Mouse (Mus musculus) CH12.LX (cell line): ENCODE results near the gene Evi5. TPM values are rescaled to one million over a fixed set of nuclear protein-coding genes. Genes with fewer than 3 reads are reported as not detected.

Experiments
- DNase-seq: peaks from one replicate; pipeline ENCODE4 v3.0.0-alpha.2; 2013; ENCODE audit errors: extremely low read depth
- H3K27ac ChIP-seq: 2 replicates; pipeline ENCODE4 v1.5.1; 2012; ENCODE audit warnings: low read depth, mild to moderate bottlenecking, control low read depth, moderate library complexity; ENCODE audit not compliant: insufficient read depth
- H3K27me3 ChIP-seq: replicated peaks from 2 replicates; pipeline ENCODE3; 2012; ENCODE audit warnings: inconsistent platforms
- H3K36me3 ChIP-seq, 2 experiments: replicated peaks in 1 of 2; 2 replicates each; pipeline versions ENCODE3 to v1.6.1; 2012; ENCODE audit warnings: inconsistent platforms in 1 of 2, low read length in 1 of 2, mild to moderate bottlenecking in 1 of 2, mixed read lengths in 1 of 2, moderate library complexity in 1 of 2; ENCODE audit not compliant: control insufficient read depth in 1 of 2, insufficient read depth in 1 of 2
- H3K4me1 ChIP-seq, 2 experiments: 2 replicates each; pipeline ENCODE4 v1.6.1; 2012; ENCODE audit warnings: inconsistent platforms in 1 of 2, moderate library complexity in 1 of 2; ENCODE audit not compliant: insufficient read depth in 2 of 2, control insufficient read depth in 1 of 2
- H3K4me2 ChIP-seq: 2 replicates; pipeline ENCODE4 v1.6.1; 2012; ENCODE audit warnings: low read depth, mild to moderate bottlenecking, control low read depth; ENCODE audit not compliant: poor library complexity, insufficient read depth, severe bottlenecking
- H3K4me3 ChIP-seq, 3 experiments: fragments of 150-350 bp in 1 of 3; sonication (generic) in 1 of 3; replicated peaks in 1 of 3; 2 replicates each; pipeline versions ENCODE3 to v1.5.1; 2011 to 2012; ENCODE audit warnings: low read depth in 2 of 3, low read length in 2 of 3, mild to moderate bottlenecking in 2 of 3, moderate library complexity in 2 of 3, control low read depth in 1 of 3, improper control_type of control experiment in 1 of 3, inconsistent platforms in 1 of 3, mixed read lengths in 1 of 3; ENCODE audit not compliant: poor library complexity in 1 of 3
- H3K79me2 ChIP-seq: replicated peaks from 2 replicates; pipeline ENCODE4 v1.6.1; 2012; ENCODE audit warnings: mild to moderate bottlenecking, moderate library complexity; ENCODE audit not compliant: control insufficient read depth, poor library complexity, insufficient read depth, severe bottlenecking; ENCODE audit errors: extremely low read depth
- H3K9ac ChIP-seq: 2 replicates; pipeline ENCODE4 v1.6.1; 2012; ENCODE audit warnings: low read depth, mild to moderate bottlenecking, control low read depth, moderate library complexity; ENCODE audit not compliant: insufficient read depth
- H3K9me3 ChIP-seq: replicated peaks from 2 replicates; pipeline ENCODE3; 2012; ENCODE audit warnings: low read length, inconsistent platforms, mixed read lengths
- BHLHE40 ChIP-seq: IDR thresholded peaks from 2 replicates; pipeline ENCODE4 v1.6.1; 2011; ENCODE audit warnings: mild to moderate bottlenecking, low read depth, low read length, improper control_type of control experiment
- CHD1 ChIP-seq: IDR thresholded peaks from 2 replicates; pipeline ENCODE4 v1.6.1; 2012; ENCODE audit warnings: low read depth, low read length, improper control_type of control experiment, inconsistent platforms
- E2F4 ChIP-seq: IDR thresholded peaks from 2 replicates; pipeline ENCODE4 v1.6.1; 2011; ENCODE audit warnings: low read depth, low read length, improper control_type of control experiment; ENCODE audit not compliant: insufficient replicate concordance
- ELF1 ChIP-seq: IDR thresholded peaks from 2 replicates; pipeline ENCODE4 v1.6.1; 2014; ENCODE audit warnings: low read depth, mild to moderate bottlenecking, inconsistent platforms, low read length, improper control_type of control experiment
- EP300 ChIP-seq: IDR thresholded peaks from 2 replicates; pipeline ENCODE4 v1.6.1; 2011; ENCODE audit warnings: low read length, improper control_type of control experiment
- ETS1 ChIP-seq: conservative IDR thresholded peaks from 2 replicates; pipeline ENCODE4 v1.6.1; 2012; ENCODE audit warnings: low read depth, mild to moderate bottlenecking, inconsistent platforms, low read length, improper control_type of control experiment, moderate library complexity
- IRF4 ChIP-seq: IDR thresholded peaks from 2 replicates; pipeline ENCODE4 v1.6.1; 2014; ENCODE audit warnings: low read depth, mild to moderate bottlenecking, inconsistent platforms, low read length, improper control_type of control experiment
- MAFK ChIP-seq: IDR thresholded peaks from 2 replicates; pipeline ENCODE4 v1.6.1; 2011; ENCODE audit warnings: low read length, improper control_type of control experiment; ENCODE audit not compliant: insufficient replicate concordance
- MAX ChIP-seq: IDR thresholded peaks from 2 replicates; pipeline ENCODE4 v1.6.1; 2011; ENCODE audit warnings: low read length, improper control_type of control experiment
- MAZ ChIP-seq: IDR thresholded peaks from 2 replicates; pipeline ENCODE4 v1.6.1; 2012; ENCODE audit warnings: low read depth, mild to moderate bottlenecking, inconsistent platforms, low read length, improper control_type of control experiment, moderate library complexity
- MYC ChIP-seq: IDR thresholded peaks from 2 replicates; pipeline ENCODE4 v1.6.1; 2011; ENCODE audit warnings: low read depth, mild to moderate bottlenecking, improper control_type of control experiment, low read length
- NRF1 ChIP-seq: IDR thresholded peaks from 2 replicates; pipeline ENCODE4 v1.6.1; 2014; ENCODE audit warnings: low read depth, mild to moderate bottlenecking, inconsistent platforms, low read length, improper control_type of control experiment, moderate library complexity
- RAD21 ChIP-seq: IDR thresholded peaks from 2 replicates; pipeline ENCODE4 v1.6.1; 2011; ENCODE audit warnings: low read depth, mild to moderate bottlenecking, low read length, improper control_type of control experiment, moderate library complexity
- SIN3A ChIP-seq: IDR thresholded peaks from 2 replicates; pipeline ENCODE4 v1.6.1; 2012; ENCODE audit warnings: low read length, improper control_type of control experiment, inconsistent platforms
- TCF12 ChIP-seq: IDR thresholded peaks from 2 replicates; pipeline ENCODE4 v1.6.1; 2014; ENCODE audit warnings: low read depth, mild to moderate bottlenecking, inconsistent platforms, low read length, improper control_type of control experiment
- USF1 ChIP-seq: IDR thresholded peaks from 2 replicates; pipeline ENCODE4 v1.6.1; 2014; ENCODE audit warnings: low read depth, mild to moderate bottlenecking, inconsistent platforms, low read length, improper control_type of control experiment
- ZC3H11A ChIP-seq: IDR thresholded peaks from 2 replicates; pipeline ENCODE4 v1.6.1; 2012; ENCODE audit warnings: low read depth, mild to moderate bottlenecking, inconsistent platforms, low read length, improper control_type of control experiment
- ZKSCAN1 ChIP-seq: IDR thresholded peaks from 2 replicates; pipeline ENCODE4 v1.6.1; 2012; ENCODE audit warnings: low read depth, inconsistent platforms, low read length, improper control_type of control experiment, borderline replicate concordance
- ZMIZ1 ChIP-seq: IDR thresholded peaks from 2 replicates; pipeline ENCODE4 v1.6.1; 2012; ENCODE audit warnings: low read depth, mild to moderate bottlenecking, inconsistent platforms, low read length, improper control_type of control experiment
- ZNF384 ChIP-seq: IDR thresholded peaks from 2 replicates; pipeline ENCODE4 v1.6.1; 2012; ENCODE audit warnings: low read depth, low read length, improper control_type of control experiment, inconsistent platforms
- dilution Hi-C: fragments of 300-500 bp; cut with MboI; formaldehyde crosslinking; loops from 2 replicates; pipeline ENCODE4 v1.14.3; 2020; ENCODE audit warnings: low sequenced_read_pairs; ENCODE audit not compliant: extremely low pct_unique_long_range_greater_than_20kb, extremely low pct_ligation_motif_present
- in situ Hi-C: fragments of 300-500 bp; cut with MboI; formaldehyde crosslinking; loops from 3 replicates; pipeline ENCODE4 v1.14.3; 2019; ENCODE audit warnings: low sequenced_read_pairs, low pct_ligation_motif_present, low pct_unique_long_range_greater_than_20kb, mixed read lengths
- polyA plus RNA-seq: library from polyadenylated mRNA; unstranded; fragments of >175 nt; gene quantifications from 2 replicates; pipeline ENCODE4 v1.2.1, GENCODE M21; 2012; ENCODE audit warnings: low read depth; ENCODE audit not compliant: insufficient read length
- total RNA-seq, 2 experiments: library from RNA; depleted of rRNA; stranded (reverse); fragments of 300-350 nt in 1 of 2; fragments of >200 nt in 1 of 2; gene quantifications; 2 replicates each; pipeline ENCODE4 v1.2.3; 2012 to 2014

Evi5 gene
- total and polyA plus RNA-seq, 3 experiments = 3.2 to 6.3 (median 3.8) TPM

- no peak overlapping the region for H3K9ac ChIP-seq
- dilution Hi-C loops = no loop called here
- no peaks in the 10 kb centered on the region for H3K36me3 ChIP-seq
- H3K9me3 ChIP-seq = peaks cover 5% of the 10 kb centered on the region
- H3K4me2 ChIP-seq = no peak overlapping the region
- no peak overlapping the region for H3K4me3 ChIP-seq
- in situ Hi-C loops = no loop called here
- H3K79me2 ChIP-seq = no peaks in the 10 kb centered on the region
- no peak overlapping the region for H3K27ac ChIP-seq
- peaks cover 2 to 22% of the 10 kb centered on the region in 2 experiments; a peak in 1 of 4 replicates for H3K4me1 ChIP-seq
- no peaks in the 10 kb centered on the region for H3K27me3 ChIP-seq
- TF ChIP-seq MAZ = no peak
- no peak for TF ChIP-seq ETS1
- TF ChIP-seq IRF4 = no peak
- TF ChIP-seq EP300 = no peak
- TF ChIP-seq SIN3A = no peak
- TF ChIP-seq TCF12 = no peak
- DNase-seq = no peak
Measured at GRCm38 (mm10) chr5:107847349-107847748, 27.6 kb downstream of the Evi5 start.

- no peak overlapping the region for H3K9ac ChIP-seq
- H3K79me2 ChIP-seq = no peaks in the 10 kb centered on the region
- dilution Hi-C loops (no loop called here), in situ Hi-C loops (no loop called here)
- H3K4me1 ChIP-seq = peaks cover 14 to 25% of the 10 kb centered on the region in 2 experiments
- DNase-seq = no peak
- no peak overlapping the region for H3K4me2 ChIP-seq
- H3K27me3 ChIP-seq = no peaks in the 10 kb centered on the region
- no peak for TF ChIP-seq ZMIZ1
- no peak for TF ChIP-seq BHLHE40
- TF ChIP-seq MAX = no peak
- no peak for TF ChIP-seq ZKSCAN1
- no peak for TF ChIP-seq RAD21
- no peak for TF ChIP-seq USF1
- no peak for TF ChIP-seq E2F4
- TF ChIP-seq MYC = no peak
- TF ChIP-seq CHD1 = no peak
- no peak for TF ChIP-seq ELF1
- no peak for TF ChIP-seq ZC3H11A
- no peak for TF ChIP-seq NRF1
- no peak for TF ChIP-seq MAFK
- no peak for TF ChIP-seq ZNF384
- TF ChIP-seq MAZ = no peak
- peaks cover 0 to 3% of the 10 kb centered on the region in 2 experiments for H3K36me3 ChIP-seq
- H3K27ac ChIP-seq = no peak overlapping the region
- H3K9me3 ChIP-seq = no peaks in the 10 kb centered on the region
- H3K4me3 ChIP-seq = no peak overlapping the region
Measured at GRCm38 (mm10) chr5:107840549-107841238, 34.2 kb downstream of the Evi5 start.
